Mouse (Mus musculus) left cerebral cortex, adult 11 months (tissue): ENCODE measurements around the gene Gtf2h4.

Experiments used
- DNase-seq: peaks from one replicate; pipeline ENCODE4 v3.0.0; 2022; ENCODE audit warnings: low spot score

Gene Gtf2h4

DNA sequence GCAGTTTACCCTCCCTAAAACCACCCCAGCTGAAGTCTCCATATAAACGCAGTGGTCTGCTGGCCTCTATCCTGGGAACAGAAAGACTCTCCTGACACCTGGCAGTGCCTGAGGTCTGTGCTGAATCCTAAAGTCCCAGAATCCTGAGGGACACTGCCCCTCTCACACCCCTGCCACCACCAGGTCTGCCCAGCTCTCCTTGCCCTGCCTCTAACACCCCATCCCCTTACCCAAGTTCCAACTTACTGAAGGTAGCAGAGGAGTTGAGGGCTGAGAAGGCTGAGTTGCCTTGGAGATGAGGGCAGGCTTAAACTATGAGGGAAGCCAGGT, 23.9 kb upstream of the Gtf2h4 start:
- DNase-seq: no peak

DNA sequence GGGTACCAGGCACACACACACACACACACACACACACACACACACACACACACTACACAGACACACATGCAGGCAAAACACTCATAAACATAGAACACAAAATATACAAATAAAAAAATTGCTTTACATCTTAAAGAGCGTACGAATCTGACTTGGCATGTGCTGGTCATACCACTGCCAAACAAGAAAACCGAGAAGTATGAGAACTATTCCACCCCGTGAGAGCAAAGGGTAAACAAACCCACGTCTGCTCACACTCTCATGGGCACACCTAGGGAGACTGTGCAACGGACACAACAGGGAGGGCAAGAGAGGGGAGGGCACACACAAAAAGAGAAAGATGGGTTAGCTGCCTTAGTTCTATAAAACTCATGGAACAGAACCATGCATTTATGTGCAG, 23.2 kb upstream of the Gtf2h4 start:
- no peak for DNase-seq

DNA sequence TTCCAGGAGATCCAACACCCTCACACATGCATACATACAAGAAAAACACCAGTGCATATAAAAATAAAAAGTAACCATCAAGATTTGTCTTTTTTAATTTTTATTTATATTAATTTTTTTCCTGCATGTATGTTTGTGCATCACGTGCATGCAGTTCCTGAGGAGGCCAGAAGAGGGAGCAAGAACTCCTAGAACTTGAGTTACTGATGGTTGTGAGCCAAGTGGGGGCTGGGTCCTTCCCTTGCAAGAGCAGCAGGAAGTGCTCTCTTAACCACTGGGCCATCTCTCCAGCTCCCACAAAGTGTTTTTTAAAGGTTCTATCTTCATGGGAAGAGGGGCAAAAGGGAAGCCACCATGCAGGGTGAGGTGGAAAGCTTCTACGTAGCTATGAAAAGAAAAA, 21.8 kb upstream of the Gtf2h4 start:
- DNase-seq: no peak

DNA sequence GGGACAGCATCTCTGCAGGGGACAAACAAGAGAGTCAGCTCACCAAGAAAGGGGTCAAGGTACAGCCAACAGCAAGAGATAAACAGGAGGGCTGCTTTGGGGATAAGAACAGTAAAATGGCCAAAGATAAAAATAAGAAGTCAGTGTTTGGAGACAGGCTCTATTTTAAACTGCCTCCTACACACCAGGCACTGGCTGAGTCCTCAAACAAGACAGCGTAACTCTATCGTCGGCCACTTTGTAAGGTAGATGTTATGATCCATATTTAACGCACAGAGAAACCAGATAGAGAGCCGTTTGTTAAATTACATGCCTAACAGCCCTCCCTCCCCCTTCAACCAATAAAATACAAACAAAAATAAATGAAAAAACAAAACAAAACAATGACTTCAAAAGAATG, 20.4 kb upstream of the Gtf2h4 start:
- DNase-seq: no peak

DNA sequence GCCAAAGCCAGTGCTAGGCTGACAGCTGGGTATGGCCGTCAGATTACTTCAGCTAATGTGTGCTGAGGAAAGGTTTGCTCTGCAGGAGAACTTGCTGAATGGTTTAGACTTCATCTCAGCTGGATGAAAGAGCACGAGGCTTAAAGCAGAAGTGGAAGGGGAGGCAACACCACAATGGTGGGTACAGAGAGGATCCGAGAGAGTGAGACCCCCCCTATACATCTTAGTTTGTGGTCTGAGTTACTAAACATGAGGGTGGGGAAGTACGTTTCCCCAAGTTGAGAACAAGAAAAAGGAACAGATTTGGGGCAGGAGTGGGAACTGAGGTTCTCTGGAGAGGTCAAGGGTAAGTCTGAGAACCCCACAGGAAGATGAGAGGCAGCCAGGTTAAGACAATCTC, 18.8 kb upstream of the Gtf2h4 start:
- no peak for DNase-seq

DNA sequence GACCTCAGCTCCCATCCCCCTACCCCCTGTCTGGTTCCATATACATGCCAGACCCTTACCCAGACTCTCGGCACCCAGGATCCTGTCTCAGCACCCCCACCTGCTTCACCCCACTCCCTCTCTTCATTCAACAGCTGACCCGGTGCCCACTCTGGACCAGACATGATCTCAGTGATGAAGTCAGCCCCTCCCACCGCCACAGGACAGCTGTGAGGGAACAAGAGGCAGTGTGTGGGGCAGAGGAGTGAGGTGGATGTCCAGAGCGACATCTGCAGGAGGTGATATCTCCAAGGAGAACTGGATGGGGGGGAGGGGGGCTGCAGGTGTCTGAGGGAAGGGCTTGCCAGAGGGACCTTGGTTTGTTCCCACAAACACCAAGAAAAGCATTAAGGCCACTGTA, 18.3 kb upstream of the Gtf2h4 start:
- no peak for DNase-seq

DNA sequence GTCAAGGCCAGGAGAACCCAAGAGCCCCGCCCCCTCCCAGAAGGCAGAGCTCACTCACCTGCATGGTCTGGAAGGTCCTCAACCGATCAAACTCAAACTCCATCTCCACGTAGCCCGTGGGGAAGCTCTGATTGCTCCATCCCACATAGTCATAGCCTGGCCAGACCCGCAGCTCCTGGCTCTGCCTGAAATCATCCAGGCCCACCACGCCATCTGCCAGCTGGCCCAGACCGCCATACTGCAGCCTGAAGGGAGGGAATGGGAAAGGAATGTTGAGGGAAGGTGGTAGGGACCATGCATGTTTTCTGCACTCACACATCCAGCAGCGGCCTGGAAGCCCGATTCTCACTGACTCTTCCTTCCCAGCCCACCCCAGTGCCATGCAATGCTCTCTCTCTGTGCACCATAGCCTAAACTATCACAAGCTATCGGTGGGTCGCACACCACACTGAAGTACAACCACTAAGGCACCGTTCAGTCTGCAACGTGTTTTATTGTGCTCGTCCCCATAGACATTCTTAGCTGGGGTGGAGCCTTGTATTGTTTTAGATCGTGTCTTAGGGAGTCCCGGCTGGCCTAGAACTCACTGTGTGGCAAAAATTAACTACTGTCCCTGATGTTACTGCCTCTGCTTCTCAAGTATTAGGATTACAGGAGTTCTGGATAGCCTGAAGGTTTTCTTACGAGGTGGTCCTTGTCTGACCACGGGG, 16.6 kb upstream of the Gtf2h4 start:
- no peak for DNase-seq

DNA sequence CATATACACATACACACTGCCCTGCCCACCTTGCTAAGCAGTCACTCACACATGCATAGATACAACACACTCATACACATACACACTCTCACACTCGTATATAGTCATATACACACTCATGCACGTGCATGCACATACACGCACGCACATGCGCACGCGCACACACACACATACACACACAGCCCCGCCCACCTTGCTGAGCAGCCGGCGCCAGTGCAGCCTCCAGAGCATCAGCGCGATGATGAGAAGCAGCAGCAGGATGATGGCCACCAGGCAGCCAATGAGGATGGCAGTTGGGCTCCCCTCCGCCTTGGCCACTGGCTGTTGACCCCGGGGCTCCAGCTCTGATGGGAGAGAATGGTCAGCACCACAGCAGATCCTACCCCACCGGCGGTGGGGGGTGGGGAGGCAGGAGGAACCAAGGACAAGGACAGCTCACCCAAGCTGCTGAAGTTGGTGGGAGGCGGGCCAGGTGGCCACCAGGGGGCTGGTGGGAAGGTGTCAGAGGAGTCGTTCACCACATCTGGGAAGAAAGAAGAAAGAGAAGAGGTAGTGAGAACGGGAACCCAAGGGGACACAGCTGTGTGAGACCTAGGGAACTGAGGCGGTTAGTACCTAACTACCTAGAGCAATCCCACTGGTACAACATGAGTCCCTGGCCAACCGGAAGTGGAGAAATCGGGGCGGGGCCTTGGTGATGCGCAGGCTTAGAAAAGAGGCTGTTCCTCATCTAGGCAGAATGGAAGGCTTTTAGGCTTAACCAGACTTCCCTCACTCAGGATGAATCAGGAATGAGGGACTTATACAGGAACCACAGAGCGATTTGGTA, 15.0 kb upstream of the Gtf2h4 start:
- no peak for DNase-seq

DNA sequence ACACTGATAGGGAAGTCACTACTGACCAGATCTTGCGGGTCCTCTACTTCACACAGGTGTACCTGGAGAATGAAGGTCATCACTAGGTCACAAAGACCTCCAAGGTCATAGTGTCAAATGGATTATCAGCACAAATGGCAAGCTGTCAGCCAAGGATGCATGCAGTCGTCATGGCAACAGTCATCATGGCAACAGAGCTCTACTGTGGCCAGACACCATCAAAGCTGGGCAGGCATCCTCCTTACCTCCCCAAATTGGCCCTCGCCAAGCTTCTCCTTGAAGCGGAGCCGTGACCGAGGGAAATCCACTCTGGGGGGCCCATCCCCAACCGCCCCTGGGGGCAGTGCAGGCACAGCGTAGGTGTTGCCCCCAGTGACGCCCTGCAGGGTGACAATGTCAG, 11.5 kb upstream of the Gtf2h4 start:
- no peak for DNase-seq

DNA sequence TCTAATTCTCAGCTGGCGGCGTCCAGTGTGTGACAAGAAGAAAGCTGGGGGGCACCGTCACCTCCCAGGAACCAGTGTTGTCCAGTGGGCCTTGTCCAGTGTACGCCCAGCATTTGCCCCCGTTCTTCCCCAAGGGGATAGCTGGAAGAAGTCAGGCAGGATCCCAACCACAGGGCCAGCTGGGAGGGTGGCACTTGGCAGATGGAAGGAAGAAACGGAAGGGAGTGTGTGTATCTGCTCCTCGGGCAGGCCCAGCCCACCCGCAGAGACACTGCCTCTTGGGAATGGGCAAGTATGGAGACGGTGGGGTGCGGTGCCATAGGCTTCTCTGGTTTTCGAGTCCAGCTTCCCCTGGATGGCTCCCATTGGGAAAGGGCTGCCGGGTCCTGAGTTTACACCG, 8.4 kb upstream of the Gtf2h4 start:
- DNase-seq: no peak

DNA sequence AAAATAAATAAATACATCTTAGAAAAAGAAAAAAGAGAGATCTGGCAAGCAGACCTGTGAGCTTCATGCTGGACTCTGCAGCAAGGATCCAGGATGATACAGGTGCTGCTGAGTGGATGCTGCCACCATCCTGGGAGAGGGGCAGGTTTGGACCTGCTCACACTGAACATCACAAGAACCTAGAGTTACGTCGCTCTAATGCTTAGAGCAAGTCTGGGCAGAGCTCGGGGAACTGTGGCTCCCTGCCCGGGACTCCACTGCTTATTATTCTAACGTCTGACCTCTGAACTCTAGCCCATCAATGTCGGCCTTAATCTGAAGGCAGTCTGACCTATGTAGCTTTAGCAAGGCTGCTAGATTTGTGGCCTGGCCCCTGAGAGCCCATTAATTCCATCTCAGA, 7.1 kb upstream of the Gtf2h4 start:
- DNase-seq: no peak

DNA sequence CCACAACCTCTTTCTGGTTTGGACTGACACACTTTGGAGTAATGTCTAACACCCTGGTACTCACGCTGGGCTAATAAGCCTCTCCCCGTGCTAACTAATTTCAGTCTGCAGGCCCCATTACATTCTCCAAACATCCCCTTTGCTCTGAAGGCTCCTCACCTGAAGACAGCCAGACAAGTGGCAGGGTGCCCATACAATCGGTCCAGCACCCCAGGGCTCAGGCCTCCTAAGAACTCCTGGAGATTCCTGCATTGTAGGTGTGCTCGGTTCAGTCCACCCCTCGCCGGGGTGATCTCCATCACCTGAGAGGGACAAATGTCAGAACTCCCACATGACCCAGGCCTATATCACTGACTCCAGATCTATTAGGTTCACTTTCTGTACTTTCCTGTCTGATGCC, 1.0 kb downstream of the Gtf2h4 start:
- DNase-seq: no peak

DNA sequence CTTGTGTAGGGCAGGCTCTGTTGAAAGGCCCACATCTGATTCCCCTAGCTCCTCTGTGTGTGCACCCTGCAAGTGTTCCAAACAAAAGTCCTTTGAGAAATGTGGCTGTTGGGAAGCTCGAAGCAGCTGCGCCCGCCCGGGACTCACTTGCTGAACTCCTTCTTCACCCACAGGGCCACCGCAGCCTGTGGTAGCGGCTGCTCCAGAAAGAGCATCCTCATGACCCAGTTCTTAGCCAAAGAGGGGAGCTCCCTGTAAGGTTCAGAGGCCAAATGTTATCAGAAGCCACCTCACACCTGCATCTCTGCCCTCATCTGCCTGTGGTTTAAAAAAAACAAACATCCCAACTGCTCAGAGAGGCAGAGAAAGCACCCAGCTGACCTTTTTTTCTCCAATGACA, 1.7 kb downstream of the Gtf2h4 start:
- no peak for DNase-seq

DNA sequence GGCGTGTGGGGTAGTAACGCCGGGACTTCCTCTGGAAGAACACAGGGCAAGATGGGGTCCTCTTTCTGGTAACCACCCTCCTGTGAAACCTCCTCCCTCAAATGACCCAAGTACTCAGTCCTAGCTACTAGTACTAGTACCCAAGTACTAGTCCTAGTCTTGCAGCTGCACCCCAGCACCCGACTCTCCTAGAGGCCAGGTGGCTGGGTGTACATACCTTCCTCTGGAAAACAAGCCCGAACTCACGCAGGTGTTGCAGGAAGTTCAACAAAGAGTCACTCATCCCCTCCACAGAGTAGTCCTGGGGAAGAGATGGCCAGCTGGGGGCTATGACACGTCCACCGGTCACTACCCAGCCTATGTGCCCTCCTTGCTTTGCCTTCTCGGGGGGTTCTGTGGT, 3.8 kb downstream of the Gtf2h4 start:
- no peak for DNase-seq

DNA sequence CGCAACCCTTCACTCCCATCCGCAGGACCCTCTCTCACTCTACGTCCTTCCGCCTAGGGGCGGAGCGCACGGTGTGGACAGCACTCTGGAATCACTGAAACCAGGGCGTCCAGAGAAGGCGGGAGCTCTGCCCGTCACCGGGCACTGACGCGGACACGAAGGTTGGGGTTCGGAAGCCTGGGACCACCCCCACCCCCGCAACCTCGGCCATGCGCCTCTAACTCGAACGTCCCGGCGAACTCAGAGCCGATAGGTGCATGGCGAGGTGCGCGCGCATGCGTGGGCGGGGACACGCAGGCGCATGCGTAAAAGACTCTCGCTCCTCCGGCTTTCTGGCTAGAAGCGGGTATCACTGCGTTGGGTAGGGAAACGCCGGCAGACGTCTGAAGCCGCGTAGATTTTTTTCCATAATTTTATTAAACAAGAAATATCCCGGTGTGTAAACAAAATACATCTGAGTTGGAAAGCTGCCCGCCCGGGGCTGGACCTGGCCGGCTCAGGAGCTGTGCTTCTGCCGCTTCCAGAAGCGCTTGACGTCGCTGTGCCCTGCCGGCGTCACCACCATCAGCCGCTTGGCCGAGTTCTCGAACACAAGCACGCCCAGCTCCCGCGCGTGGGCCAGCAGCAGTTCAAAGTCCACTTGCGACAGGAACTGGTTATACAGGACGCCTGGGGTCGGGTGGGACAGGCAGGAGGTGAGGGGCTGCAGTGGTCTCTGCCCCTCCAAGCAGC, 6.0 kb downstream of the Gtf2h4 start, which contains the start of gene Vars2:
Vars2 (minus strand) TSS at position 259 of the 732 bp plus-strand sequence.
- DNase-seq: peak; percentile 96

DNA sequence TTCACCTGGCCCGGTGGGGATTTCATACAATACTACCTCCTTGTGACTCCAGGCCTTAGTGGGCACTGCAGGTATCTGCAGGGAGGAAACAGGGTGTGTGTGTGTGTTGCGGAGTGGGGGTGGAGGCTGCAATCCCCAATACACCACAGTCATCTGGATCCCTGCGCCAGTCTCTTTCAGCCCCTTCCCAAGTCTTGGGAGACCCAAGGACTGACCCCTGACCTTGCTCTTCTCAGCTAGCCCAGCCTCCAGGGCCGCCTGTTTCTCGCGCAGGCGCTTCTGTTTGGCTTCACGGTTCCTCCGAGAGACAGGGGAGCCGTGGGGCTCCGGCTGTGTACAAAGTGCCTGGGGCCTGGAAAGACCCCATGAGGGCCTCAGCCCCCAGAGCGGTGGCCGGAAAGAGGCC, 6.7 kb downstream of the Gtf2h4 start:
- DNase-seq: no peak

DNA sequence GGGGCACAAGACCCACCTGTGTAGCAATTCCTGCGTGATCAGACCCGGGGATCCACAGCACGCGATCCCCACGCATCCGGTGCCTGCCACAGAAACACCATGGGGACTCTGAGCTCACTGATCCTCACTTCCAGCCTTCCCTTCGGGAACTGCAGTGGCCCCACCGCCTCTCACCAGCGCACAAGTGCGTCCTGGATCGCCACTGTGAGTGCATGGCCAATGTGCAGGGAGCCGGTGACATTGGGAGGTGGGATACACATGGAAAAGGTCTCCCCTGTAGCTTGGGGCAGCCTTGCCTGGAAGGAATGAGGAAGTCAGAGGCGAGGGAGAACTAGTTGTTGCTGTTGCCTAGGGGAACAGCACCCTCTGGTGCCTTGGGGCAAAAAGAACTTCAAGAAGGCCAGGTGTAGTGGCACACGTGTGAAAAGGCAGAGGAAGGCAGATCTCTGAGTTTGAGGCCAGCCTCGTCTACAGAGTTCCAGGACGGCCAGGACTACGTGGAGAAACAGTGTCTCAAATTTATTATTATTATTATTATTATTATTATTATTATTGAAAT, 7.5 kb downstream of the Gtf2h4 start:
- DNase-seq: no peak

DNA sequence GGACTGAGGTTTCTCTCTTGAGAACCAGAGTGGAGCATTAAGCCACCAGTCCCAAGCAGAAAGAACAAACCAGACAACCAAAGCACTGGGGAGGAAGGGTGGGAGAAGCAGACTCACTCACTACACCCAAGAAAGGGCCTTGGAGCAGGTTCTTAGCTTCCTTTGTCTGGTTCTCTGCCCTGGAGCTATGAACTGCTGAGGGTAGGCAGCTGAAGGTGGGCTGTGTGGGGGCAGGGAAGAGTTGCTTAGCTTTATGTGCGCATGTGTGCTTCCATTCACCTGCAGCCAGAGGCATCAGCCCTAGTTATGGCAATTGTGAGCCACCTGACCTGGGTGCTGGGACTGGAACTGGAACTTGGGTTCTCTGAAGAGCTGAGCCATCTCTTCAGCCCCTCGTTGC, 20.5 kb downstream of the Gtf2h4 start:
- DNase-seq: no peak

DNA sequence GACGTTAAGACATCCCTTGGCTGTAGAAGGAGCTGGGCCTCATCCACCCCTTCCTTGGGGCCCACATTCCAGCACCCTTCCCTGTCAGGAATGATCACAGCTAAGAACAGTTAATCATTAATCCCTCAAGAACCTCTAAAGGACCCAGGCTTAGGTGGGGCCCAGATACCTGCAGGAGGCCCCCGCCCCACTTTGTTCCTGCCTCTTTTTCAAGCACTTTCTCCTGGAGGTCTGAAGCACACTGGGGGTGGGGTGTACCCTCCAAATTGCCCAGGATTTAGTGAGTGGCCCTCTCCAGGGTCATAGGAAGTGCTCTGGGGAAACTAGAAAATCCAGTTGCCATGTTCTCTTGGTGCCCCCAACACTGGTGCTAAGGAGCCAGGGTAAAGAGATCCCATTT, 24.1 kb downstream of the Gtf2h4 start:
- no peak for DNase-seq

DNA sequence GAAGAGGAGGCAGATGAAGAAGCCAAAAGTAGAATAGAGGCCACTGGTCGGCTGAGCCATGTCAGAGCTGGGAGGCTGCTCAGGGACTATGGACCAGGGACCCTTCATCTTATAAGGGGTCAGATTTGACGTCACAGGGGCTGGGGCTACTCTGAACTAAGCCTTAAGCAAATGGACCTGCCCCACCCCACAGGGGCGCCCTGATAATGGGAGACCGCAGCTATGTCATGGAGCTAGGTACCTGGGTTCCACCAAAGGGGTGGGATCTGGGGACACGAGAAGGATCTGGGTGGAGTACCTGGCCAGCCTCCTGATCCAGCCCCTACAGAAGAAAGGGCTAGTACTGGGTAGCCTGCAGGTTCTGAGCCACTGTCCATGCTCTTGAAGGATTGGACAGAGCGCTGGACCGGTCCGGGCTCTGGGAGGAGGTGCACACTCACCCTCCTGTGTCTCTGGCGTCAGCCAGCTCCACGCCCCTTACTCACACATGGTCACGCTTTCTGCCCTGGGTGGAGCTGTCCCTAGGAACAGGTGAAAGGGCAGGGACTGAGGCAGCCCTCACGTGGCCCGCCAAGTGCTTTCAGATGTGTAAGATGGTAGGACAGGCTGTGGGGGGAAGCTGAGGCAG, 29.8 kb downstream of the Gtf2h4 start, which contains the start of gene Mucl3:
Mucl3 (minus strand) TSS at position 87 of the 628 bp plus-strand sequence.
- DNase-seq: no peak

DNA sequence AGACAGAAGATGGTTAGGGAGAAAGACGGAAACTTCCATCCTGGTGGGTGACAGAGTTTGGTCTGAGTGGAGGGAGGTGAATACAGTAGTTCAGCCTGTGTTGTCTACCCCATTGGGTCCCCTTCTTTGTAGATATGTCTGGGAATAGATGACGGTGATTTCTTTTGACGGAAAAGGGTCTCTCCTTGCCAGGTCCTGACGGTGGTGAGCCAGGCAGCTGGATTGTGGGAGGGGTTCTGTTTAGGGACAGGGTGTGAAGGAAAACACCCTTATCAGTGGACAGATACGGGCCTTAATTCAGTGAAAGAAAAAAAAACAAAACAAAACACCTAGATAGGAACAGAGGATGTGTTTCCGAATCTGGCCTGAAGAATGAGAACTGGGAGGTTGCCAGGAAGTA, 34.2 kb downstream of the Gtf2h4 start:
- no peak for DNase-seq

DNA sequence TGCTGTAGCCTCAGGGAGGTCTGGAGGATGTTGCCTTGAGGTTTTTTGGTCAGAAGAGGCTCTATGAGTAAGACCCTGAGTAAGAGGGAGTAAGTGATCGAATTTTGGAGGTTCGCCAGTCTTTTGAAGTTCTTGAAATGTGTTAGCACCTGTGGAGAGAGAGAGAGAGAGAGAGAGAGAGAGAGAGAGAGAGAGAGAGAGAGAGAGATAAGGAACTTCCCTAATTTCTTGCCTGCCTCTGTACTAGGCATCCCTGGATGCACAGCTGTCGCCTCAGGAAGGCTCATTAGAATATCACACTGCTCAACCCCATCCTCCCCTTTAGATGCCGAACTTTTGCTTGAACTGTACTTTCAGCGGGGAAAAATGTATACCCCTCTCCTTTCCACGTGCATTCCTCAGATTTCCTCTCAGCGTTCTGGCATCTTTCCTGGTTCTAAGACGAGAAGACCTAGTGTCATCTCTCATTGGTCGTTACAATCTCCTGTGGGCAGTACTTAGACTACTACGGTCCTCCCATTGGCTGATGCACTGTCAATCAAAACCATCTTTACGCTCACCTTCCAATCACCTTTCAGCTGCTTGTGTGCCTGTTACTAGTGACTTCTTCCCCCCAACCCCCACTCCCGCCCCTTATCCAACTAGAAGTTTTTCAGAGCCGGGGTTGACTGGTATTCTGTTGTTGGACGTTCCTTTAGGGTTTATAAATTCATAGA, 34.9 kb downstream of the Gtf2h4 start:
- DNase-seq: peak; percentile 42
